Mouse (Mus musculus) cerebellum, postnatal 10 days (tissue): ENCODE measurements around the gene A730049H05Rik.

Source experiments
- DNase-seq, 2 experiments: peaks; one replicate each; pipeline ENCODE4 v3.0.0; 2021; ENCODE audit warnings: mixed read lengths in 2 of 2

A730049H05Rik gene

DNA sequence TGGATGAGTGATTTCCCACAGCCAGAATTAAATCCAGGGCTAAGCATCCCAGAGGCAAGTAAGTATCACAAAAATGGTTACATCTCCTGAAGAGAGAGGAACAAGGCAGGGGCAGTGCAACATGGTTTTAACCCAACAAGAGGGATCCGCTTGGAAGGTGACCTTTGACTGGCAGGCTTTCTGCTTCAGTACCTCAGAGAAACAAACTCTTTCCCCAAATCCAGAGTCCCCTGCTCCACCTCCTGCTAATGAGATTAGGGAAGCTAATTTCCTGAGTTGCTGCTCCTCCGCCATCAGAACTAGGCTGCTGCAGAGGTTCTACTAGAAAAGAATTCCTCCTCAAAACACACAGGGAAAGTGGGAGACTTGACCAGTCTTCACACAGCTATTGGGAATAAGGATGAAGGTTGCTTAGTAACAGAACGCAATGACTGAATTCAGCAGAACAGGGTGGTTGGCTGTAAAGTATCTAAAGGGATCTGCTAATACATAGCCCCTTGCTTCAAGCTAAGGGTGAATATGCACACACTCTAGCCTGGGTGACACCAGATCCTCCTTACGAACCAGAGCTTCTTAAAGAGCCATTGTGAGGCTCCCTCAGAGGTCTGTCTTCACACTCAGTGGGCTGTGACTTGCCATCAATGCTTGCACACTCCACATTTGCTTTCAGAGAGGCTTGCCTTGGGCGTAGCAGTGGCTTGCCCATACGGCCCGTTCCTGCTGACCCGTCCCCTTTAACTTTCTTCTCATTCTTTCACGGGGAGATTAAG, 67.0 kb downstream of the A730049H05Rik start:
- DNase-seq = no peak

DNA sequence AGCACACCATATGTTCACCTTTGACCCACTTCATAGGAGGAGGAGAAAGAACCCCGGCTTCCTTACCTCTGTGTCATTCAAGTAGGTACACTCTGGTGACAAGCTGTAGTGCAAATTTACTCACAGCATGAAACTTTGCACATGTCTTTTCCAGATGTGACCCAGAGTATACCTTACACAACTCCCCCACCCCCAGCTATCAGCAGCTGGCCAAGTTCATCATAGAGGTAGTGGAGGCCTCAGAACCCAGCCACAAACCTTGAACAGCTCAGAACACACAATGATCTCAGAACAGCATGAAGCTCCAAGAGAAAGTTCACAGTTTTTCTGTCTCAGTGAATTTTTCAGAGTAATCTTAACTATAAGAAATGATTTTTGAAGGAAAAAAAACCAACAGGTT, 75.3 kb downstream of the A730049H05Rik start:
- DNase-seq = no peak
